Mouse (Mus musculus) mesoderm, embryonic 11.5 days (tissue): ENCODE measurements around the gene Fgfr2.

Source experiments
- DNase-seq: peaks from one replicate; pipeline ENCODE4 v3.0.0-alpha.2; 2012; ENCODE audit warnings: low read depth, low spot score

Fgfr2 gene

DNA sequence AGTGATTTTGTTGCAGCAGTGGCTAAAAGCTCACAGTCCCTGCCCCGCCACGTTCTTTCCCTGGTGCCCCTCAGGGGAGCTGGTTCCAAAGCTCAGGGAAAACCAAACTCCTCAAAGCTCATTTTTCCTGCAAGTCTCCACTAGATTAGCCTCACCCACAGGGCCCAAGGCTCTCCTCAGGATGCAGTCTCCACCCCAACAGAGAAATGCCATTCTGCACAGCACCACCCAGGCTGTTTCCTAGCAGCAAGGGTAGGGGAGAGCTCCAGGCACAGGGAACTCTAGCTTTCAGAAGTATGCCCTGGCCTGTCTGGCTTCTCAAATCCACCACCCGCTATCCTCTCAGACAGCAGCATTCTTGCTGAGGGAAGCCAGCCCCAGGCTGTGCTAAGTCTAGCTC is 888.9 kb downstream of the Fgfr2 start:
- no peak for DNase-seq

DNA sequence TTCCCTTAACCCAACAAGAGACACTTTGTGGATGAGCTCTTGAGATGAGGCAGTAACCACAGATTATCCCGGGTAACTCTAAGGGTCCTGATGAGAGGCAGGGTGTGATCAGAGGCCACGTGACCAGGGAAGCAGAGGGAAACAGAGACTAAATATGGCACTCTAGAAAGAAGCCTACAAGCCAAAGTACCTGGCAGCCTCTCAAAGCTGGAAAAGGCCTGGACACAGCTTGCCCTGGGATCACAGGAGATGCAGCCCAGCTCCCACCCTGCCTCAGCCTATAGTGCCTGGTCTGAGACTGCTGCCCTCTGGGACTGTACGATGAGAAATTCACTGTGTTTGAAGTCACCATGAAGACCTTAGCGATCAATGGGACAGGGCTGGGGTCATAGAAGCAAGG is 889.4 kb downstream of the Fgfr2 start:
- no peak for DNase-seq

DNA sequence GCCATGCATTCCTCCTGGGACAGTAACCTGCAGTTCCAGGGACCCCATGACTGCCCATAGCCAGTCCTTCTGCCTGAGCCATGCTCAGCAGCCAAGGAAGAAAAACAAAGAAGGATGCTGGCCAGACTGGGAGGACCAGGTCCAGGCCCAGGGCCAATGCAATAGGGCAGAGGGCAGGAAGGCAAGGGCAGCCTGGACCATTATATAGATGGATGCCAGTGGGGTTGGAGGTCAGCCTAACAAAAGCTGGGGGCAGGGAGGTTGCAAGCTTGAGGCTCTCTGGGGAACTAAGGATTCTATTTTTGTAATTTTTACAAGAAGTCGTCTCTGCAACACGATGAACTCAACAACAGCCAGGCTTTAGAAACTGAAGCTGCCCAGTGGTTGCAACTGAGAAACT is 890.2 kb downstream of the Fgfr2 start:
- DNase-seq: no peak

DNA sequence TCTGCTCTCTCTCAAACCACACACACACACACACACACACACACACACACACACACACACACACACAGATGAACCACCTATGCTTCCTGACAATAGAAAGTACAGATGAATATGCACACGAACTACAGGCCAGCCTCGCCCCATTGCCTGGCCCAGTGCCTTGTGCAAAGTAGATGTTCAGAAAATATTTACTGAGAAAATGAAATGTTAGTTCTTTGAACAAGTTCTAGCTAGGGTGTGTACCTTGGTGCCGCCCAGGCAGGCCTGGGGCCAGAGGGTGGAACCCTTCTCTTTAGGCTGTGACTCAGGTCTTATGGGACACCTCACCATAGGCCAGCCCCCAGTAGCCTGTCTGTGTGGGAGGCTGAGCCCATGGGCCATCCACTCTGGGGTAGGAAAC is 891.7 kb downstream of the Fgfr2 start:
- no peak for DNase-seq

DNA sequence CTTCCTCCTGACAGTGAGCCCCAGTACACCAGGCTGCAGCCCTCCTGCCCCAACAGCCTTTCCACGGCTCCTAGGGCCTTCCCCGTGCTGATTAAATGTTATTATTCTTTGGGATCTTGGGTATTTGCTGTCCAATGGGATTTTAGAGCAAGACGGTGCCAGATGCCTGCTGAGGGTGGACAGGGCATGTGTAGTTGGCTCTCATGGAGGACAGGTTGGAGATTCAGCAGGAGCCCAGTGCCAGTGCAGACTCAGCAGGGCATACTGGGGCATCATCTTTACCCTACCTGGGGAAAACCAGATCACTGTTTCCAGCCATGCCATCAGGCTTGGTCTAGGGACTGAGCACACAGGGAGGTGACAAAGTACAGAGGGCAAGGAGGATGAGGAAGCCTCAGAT is 892.2 kb downstream of the Fgfr2 start:
- no peak for DNase-seq

DNA sequence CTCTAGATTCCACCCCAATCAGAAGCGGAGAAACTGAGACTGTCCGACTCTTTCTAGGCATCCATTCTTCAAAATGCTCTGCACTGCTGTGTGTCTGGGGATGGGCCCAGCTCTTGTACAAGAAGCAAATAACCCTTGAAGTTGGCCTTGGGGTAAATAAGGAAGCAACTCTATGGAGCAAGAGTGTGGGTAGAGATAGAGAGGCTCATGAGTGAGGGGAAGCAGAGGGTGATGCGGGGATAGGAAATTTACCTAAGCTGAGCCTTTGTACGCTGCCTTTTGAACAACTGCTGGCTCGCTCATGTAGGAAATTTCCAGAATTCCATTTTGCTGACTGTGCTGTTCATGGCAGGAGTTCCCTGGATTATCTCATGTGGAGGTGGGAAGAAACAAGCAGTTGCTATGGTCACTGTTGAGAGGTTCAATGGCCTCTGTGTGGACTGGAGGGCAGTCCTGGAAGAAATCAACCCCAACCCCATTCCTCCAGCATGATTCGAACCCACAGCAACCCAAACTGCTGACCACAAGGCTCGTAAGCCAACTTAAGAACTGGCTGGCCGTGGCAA is 896.0 kb downstream of the Fgfr2 start:
- DNase-seq: no peak

DNA sequence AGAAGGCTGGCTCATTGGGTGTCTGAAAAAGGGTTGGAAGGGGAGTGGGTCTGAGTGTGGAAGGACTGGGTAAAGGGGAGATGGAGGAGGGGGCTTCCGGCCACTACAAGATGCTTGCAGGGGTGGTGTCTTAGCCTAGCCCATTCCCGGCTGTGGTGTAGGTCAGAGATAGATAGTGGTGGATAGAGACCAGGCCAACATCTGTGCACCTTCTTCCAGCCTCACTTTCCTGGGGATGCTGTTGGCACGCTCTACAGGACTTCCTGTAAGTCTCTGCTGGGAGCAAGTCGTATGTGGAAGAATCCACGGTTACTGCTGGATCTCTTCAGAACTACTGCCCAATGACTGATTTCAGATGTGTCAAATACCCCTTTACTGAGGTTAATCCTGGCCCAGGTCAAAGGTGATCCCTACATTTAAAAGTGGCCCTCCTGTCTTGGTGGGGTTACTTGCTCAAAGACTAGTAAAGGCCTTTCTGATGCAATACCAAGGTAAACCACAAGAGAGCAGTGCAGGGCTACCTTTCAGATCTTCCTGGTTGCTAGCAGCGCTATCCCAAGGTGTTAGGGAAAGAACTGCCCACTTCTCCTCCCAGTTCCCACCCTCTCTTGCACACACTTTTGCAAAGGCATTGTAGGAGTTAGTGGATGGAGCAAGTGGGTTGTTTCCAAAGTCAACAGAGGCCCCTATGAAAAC is 896.6 kb downstream of the Fgfr2 start:
- peak; percentile 87 for DNase-seq

DNA sequence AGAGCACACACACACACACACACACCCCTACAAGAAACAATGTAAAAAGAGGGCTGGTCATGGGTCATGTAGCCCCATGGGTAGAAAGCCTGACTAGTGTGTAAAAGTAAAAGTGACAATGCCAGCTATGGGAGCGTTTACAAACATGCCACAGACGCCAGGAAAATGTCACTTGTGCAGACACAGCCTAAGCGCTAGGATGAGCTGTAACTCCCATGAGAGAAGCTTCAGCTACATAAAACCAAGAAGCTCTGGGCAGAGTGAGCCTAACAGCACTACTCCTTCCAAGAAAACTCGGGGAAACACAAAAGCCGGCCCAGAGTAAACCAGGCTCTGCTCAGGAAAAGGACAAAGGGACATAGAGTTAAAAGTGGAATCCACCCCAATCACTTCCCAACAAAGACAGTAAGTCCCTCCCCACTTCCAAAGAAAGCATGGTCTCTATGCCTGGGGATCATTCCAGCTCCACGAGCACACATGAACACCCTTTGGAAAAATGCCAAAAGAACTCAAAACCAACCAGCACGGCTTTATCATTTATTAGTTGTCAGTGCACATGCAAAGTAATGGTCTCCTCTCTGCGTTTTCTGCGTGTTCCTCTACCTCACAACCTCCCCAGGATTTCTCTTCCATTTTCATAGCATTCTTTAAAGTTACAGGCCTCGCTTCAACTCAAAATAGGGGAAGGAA is 899.6 kb downstream of the Fgfr2 start:
- DNase-seq: no peak

DNA sequence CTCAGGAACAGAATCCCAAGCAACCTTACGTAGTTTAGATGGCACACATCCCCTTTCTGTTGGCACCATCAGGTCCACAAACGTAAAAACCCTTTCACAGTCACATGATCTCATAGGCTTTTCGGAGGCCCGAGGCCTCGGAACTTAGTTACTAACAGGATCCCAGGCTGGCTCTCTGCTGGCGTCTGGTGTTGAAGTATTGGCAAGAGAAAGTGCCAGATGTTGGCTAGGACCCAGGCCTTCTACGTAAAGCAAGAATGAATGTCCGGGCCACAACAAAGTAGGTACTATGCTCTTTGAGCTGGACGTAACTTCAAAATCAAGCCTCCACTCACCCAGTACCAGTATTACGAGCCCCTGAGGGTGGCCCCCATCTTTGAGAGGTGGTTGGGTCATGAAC is 909.1 kb downstream of the Fgfr2 start:
- DNase-seq: no peak

DNA sequence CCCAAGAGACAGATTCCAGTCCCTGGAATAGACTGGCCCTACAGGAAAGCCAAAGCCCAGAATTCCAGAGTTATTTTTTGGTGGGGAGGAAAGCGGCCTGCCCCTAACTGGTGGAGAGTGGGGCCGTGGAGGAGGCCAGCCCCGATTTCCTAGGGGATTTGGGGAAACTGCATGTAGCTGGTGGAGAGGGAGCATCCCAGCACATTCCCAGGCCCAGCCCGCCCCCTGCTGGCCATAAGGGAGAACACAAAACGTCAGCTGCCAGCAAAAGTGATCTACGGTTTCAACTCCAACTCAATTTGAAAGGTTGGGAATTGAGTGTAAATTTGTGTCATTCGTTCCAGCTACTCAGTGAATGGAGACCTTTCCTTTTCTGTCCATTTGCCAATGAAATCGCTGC is 909.7 kb downstream of the Fgfr2 start:
- peak; percentile 80 for DNase-seq

DNA sequence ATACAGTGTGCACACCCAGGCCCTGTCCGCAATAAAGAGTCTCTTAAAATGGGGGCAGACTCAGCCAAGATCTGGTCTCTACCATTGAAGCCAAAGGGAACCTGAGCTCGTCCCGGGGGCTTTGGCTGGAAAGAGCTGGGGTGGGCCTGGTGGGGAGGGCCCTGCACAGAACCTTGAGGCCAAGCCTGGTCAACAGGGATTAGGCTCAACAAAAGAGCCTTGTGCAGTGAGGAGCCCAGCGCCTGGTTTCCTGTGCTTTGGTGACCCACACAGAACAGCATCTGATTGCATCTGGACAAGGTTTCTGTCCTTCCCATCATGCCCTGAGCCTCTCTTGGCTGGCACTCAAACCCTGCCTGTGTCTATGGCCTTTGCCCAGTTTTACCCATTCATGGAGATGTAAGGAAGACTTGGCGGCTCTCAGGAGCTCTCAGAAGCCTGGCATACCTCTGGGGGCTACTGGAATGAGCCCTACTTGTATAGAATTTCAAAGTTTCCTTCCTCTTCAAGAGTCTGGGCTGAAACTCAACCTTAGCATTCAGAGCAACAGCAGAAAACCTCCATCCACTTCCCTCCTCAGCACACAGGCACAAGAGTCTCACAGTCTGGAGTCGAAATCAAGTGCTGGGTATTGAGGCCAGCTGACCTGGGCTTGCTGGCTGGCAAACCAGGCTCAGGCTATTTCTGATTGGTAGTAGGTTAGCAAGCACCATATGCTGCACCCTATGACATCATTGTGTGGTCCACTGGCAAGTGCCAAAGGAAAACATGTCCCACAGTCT is 911.0 kb downstream of the Fgfr2 start:
- no peak for DNase-seq

DNA sequence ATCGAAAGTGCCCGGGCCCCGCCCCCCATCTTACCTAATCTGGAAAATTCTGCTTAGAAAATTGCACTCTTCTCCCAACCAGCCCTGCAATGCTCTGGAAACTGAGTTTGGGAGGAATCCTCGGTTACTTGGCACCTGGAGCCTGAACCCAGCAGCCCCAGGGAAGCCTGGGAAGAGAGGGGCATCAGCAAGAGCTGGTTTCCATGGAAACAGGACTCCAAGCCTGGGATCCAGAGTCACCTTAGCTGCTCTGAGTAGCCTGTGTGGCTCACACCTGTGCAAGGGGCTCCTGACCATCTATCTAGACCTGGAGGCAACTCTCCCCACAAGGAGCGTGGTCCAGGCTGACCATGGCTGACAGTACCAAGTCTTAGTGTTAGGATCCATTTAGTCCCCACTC is 912.5 kb downstream of the Fgfr2 start:
- no peak for DNase-seq

DNA sequence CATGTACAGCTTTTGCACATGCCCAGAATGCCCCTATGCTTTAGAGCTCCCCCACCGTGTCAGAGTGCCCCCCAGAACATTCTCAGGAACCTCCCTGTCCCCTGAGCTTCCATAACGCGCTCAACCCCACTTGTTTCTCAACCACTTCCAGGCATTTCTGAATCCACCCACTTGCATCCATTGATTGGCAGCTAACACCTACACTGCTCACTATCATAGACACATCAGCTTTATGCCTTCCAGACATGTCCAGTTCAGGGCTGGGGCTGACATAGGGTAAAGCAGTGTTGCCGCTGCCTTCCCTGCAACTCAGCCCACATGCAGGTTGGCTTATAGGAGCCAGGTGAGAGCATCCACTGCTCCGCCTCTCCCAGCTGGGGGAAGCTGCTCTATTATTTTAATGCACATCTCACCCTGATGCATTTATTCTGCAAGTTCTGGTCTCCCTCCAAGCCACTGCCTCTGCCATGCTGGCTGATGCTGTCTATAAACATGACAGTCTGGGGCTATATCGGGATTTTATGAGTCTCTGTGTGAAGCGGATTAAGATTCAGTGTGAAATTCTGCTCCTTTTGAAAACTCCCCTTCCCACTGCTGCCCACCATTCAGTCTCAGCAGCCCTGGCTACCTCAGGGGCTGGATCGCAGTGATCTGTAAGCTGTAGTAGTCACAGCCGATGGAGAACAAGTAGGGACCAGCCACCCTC is 914.1 kb downstream of the Fgfr2 start:
- no peak for DNase-seq

DNA sequence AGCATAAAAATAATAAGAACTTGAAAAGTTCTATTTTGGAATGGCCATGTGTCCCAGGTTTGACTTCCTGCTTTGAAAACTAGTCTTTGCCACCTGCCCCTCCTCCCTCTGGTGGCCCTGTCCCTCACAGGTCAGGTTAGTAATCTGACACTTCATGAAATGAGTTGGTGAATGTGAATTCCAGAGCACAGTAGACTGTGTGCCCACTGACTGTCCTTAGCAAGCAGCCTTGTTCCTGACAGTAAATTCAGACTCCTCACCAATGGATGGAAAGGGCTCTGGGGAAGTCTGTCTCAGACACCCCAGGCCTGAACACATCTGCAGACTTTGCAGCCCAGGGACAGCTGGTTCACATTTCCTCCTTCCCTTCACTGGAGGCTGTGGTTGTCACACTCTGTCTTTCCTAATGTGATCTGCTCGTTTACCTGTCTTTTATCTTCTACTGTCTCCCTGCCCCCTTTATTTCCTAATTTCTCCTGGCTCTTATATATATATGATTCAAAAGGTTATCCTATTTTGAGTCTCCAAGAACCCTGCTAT is 919.0 kb downstream of the Fgfr2 start:
- peak; percentile 63 for DNase-seq

DNA sequence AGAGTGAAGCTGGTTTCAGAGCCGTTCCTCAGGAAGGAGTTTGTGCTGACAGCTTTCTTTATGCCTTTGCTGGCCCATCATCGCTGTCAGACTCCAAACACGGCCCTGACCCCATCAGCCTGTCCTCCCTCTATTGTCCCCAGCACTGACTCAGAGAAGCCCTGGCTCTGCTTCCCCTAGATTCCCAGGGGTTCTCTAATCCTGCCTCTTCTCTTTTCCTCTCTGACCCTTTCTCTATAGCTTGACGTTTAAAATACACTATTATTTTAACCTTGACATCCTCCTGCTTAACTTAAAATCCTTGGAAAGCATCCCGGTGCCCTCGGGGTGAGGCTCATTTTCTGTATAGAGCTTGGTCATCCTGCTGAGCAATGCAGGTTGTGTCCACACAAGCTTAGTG is 923.5 kb downstream of the Fgfr2 start:
- DNase-seq: no peak

DNA sequence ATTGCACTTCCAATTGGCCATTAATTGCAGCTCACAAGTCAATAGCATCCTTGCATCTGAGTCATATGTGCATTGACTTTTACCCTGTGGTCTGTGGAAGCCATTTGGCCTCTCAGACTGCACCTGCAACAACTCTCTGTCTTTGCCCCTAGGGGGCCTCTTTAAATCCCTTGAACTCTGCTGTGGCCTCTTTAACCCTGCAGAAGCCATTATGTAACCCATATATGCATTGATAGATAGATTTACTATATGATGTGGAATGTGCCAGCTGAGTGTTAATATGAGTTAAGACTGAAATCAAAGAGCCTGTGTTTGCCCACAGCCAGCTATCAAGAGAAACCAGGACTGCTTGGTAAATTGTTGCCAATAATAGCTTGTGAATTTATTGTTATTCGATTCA is 924.3 kb downstream of the Fgfr2 start:
- peak; percentile 44 for DNase-seq

DNA sequence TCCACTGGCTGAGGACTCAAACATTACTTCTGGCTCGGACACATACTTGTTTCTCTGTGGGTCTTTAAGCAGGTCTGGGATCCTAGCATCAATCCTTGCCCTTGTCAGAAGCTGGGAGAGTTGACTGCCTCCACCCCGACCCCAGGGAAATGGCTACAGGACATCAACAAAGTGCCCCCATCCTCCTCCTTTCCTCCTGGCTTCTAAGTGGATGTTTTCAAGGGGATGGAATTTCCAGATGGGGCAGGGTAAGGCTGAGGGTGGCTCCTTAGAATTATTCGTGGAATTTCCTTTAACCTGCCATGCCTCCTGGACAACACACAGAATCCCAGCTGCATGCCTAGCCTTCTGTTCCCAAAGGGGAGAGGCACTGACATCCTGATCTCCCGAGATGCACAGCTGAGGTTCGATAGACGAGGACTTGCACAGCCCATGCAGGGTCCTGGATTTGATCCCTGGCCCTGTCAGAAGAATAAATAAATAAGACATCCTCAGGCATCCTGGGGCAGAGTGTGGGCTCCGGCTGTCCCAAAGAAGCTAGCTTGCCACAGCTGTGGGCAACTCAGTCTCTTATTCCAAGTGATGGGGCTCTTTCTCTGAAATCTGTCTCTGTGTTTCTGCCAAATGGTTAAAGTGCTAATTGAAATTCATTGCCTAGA is 925.2 kb downstream of the Fgfr2 start:
- peak; percentile 59 for DNase-seq

DNA sequence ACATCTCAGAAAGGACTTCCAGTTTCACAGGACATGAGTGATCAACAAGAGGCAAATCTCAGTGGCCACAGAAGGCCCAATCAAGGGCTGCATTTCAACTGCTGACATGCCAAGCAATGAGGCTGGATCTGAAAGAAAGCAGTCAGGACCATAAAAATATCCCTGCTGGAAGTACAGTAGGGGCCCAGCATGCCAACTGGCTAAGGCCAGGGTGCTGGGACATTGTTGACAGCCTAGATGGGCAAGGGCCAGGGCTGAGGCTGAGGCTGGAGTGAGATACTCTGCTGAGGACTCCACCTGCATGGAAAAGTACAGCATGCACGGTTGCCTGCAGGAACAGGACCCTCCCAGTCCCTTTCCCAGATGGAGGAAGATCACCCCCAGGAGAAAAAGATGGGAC is 926.6 kb downstream of the Fgfr2 start:
- DNase-seq: no peak

DNA sequence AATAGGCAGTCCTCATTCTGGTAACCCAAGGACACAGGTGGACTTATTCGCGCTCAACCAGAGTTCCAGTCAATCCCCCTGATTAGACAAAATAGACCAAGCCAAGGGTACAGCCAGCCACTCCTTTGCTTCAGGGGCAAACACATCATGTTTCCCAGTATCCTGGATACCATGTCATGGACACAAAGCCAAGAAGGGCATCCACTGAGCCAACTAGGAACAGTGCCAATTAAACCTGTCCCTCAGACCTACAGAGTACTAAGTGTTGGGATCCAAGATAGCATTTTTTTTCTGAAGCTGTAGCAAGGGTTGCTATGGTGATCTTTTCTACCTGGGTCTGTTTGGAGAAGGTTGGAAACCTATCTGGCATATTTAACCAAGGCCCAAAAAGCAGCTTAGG is 929.5 kb downstream of the Fgfr2 start:
- no peak for DNase-seq

DNA sequence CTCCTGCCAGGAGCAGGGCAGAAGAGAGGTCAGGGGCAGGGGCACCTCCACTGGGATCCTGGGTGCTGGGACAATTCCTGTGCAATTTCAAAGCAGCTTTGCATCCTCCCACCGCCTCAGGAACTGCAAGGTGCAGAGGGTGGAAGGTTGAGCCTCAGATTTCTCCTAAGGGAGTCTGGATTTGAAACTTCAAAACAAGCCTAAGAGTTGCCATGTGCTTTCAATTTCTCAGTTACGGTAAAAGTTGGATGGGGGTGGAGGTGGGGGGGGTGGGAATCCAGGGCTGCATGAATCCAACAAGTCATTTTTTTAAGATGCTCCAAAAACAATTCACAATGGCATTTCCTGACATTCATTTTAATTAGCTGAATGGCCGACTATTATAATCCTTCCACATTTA is 935.7 kb downstream of the Fgfr2 start:
- DNase-seq: no peak

DNA sequence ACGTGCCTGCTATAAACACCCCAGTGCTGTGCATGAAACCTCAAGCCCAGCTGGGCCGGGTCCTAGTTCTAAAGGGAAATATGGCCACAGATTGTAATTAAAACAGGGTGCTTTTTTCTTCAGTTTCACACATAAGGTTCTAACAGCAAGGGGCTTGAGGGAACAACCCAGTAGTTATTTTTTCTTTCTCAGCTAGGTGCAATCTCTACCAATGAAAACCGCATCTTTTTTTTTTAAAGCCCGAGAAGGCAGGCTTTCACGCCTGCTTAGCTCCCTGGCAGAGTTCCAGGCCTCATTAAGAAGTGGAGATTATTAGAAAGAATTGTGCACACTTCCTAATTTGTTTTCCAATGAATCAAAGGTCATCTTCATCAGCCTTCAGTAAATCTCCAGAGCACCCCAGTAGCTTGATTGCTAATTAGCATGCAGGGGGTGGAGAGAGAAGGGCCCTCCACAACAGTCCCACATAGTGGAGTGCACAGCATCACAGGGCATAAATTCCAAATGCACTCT is 939.2 kb downstream of the Fgfr2 start:
- no peak for DNase-seq
